Mouse (Mus musculus) naive thymus-derived CD4-positive, alpha-beta T cell, adult 2 months (primary cell): ENCODE measurements at regions not wholly inside any gene's neighbourhood (a gene's known extent, or its start where the extent isn't known, plus 50 kb on each side); places are given as distances from the start of the nearest gene placed in this dataset.
A peak's percentile ranks its signal among the peaks of the same experiment; 100 is the strongest.

Experiments used
- DNase-seq: peaks from one replicate; pipeline ENCODE4 v3.0.0-alpha.2; 2011; ENCODE audit warnings: low read depth

DNA sequence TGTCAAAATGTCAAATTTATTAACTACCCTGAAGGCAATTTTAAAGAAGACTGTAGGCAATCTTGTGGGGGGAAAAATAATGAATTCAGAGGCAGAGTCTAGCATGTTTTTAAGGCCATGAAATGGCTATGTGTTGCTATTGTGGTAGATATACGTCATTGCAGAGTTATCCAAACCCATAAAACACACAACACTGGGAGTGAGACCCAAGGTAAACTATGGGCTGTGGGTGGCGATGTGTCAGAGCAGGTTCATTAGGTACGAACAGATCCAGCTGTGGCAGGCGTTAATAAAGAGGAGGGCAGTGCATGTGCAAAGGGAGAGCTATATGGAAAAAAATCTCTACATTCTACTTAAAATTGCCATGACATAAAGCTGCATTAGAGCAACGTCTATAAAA lies 189.4 kb upstream of the Btg1 start:
- no peak for DNase-seq

DNA sequence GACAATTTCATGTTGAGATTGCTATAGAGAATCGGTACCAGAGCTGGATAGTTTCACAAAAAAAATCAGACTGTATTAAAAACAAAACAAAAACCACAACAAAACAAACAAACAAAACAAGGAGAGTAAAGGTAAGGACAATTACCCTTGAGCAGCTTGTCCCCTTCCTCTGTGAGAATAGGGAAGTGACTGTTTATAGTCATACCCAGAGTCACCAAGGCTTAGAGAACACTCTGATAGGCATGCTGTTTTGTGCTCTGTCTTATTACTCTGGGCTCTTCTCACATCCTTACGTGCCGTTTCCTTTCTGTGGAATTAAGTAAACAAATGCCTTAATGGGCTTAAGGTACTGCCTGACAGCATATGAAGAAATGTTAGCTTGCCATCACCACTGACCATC lies 186.7 kb upstream of the Btg1 start:
- no peak for DNase-seq

DNA sequence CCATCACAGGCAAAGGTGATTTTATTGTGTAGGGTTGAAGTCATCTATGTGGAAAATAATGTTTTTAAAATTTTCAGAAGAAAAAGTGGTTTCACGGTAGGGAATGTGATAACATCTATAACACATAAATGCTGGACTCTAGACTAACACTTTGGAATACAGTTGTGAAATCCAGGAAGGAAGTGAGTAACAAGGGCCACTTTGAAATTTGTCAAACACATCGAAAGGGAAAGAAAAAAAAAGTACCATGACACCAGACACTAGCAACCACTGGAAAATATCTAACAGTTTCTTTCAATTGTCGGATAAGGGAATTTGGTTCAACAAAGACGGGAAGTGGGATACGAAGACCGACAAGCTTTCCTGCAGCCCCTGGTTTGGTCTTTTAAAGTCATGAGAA lies 181.7 kb upstream of the Btg1 start:
- DNase-seq: no peak

DNA sequence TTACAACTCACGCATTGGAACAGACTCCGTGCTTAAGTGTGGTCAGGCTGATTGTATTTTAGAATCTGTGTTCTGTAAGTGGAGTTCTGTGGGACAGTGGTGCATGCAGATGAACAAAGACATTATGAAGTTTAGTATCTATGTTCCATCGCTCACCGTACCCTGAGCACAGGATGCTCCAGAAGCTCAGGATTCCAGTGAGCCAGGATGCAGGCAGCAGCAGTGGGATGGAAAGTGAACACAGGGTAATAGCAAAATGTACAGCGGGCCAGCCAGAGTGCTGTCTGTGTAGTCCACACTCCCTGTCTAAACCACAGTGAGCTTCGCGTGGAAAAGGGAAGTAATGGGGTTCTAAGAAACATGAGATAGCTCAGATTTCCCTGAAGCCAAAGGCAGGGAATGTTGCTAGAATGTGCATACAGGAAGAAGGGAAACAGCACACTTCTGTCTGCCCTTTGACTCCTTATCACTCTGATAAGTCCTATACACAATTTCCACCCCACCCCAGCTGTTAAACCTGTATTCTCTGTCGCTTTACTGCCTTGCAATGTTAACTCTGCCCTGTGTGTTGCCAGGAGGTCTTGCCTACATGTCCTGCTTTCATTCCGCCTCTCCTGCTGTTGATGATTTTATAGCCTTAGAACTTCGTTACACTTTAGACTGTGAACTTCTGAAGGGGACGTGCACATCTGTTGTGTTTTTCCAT lies 178.3 kb upstream of the Btg1 start:
- DNase-seq: no peak

DNA sequence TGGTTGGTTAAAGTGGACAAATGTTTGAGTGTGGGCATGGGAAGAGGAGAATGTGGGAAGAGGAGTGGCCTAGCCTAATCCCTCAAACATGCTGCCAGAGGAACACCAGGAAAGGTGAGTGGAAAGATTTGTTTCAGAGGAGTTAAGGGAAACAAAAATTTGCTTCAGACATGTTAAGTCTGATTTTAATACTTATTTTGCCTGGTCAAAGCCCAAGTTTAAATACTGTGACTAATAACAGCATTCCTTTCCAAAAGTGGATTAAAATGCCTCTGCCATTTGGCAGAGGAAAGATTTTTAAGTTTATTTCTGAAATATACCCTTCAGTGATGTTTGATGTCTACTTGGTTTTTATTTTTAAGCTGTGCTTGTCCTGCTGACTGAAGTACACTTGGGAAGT lies 174.6 kb upstream of the Btg1 start:
- DNase-seq: no peak

DNA sequence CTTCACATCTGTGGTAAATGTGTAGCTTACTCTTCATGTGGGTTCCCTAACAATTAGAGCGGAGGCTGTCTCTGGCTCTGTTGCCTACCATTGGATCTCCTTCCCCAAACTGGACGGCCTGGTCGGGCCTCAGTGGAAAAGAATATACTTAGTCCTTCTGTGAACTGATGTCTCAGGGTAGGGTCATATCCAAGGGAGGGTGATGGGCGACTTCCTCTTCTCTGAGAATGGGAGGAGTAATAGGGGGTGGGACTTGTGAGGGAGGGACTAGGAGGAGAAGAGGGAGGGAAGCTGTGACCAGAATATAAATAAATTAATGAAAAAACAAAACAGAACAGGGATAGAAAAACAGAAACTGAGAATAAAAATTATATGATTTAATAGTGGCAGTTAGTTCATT lies 166.5 kb upstream of the Btg1 start:
- DNase-seq: no peak

DNA sequence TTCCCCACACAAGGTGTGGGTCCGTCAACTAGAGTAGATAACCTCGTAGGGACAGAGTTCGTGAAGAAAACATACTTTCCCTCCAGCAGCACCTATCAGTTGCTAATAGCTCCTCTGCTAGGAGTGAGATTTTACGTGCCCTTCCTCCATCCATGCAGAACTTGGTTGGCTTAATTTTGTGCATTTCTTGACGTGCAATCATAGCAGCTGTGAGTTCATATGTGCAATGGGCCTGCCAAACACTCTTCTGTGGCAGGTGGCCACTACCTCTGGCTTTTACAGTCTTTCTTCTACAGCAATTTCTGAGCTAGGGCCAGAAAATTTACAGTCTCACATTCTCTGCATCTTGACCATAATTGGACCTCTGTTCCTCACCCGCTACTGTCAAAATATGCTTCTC lies 161.9 kb upstream of the Btg1 start:
- no peak for DNase-seq

DNA sequence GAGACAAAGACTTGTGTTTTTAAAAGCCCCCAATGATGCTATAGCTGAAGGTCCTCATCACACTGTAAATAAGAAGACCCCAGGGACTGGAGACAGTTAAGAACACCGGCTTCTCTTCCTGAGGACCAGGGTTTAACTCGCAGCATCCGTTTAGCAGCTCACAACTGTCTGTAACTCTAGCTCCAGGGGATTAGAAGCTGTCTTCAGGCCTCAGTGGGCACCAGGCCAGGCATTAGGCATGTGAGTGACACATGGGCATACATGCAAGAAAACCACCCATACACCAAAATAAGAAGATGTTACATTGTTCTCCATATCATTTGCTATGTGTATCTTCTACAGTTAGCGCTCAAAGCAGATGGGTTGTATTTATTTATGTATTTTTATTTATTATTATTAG lies 158.3 kb upstream of the Btg1 start:
- no peak for DNase-seq

DNA sequence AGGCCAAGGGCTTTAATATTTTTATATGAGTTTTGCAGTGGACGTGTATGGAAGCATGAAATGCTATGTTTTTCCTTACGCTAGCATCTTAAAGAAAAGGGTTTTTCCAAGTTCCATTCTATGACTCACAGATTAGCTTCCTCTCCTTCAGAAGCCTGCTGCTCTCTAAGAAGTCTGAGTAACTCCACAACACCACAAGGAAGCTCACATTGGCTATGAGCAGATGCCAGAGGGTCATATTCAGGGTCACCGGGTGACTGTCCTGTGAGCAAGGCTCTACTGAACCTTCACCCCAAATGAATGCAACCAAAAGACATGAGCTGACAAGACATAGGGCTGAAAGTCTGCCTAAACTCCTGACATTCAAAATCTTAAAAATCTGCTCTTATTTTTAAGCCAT lies 157.6 kb upstream of the Btg1 start:
- DNase-seq: no peak

DNA sequence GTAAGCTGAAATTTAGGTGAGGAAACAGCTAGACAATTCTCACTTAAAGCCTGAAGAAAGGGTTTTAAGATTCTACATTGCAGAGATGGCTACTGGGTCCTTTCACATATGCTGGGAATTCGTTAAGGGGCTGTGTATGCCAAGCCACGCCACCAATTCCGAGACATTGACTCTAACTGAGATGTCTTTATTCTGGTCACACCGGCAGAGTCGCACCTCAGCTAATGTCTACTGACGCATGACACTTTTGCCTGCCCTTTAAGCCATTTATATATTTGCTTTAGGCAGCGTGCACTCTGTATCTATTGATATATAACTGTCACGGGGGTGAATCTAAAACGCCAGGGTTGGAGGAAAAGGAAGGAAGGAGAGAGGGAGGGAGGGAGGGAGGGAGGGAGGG lies 156.7 kb upstream of the Btg1 start:
- DNase-seq: no peak

DNA sequence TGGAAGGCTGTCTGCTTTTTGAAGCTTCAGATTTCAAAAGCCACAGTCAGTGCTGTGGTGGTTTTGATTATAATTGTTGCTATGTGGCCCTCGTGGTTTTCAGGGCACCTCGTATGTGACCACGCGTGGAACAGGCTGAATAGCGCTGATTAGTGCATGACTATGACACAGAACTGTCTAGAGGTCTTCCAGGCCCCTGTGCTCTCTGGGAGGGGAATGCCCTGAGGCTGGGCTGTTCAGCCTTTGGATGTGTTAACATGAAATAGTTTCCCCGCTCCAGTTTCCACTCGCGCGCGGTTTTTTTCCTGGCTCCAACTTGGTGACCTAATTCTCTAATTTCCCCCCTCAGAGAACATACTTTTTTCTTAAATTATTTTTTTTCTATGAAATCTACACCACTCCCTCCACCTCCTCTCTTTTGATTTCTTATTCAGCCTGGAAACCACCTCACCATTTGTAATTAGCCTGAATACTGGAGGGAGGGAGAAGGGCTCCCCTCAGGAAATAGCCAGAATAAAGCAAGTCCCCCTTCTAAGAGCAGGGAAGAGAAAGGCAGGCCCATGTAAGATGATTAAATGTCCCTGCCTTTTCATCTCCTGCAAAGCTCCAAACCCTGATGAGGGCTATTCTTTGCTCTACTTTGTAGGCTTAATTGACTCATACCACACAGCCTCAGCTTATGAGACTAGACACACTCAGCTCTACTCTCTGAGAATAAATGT lies 156.0 kb upstream of the Btg1 start:
- DNase-seq: peak; percentile 50

DNA sequence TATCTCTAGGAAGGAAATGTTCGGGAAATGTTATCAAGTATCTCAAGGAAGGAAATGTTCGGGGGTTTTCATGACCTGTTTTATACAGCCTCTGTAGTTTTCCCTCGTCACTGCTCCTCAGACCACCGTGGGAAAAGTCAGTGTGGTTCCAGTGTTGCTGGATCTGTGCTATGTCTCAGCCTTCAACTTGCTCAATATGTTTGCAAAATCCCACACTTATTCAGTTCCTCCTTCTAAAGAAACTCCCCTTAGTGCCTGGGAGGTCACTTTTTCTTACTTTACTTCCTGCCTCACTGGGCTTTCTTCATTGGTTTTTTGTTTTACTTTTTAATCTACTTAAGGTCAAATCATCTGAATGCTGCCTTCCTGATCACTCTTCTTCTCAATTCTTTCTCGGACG lies 150.8 kb upstream of the Btg1 start:
- DNase-seq: peak; percentile 31

DNA sequence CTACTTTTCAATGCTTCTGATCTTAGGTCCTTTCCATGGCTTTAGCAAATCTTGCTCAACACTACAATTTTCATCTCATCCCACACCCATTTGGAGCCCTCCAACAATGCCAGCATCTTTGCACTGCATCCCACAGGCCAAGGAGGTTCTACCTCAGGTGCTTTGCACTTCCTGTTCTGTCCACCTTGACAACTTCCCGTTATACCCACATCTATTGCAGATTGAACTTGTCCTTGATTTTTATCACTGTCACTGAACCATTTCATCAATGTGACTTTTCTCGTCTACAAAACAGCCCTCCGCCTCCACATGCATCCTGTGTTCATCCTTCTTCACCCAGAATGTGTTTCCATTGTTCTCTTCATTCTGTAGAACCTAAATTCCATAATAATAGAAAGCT lies 150.0 kb upstream of the Btg1 start:
- peak; percentile 72 for DNase-seq

DNA sequence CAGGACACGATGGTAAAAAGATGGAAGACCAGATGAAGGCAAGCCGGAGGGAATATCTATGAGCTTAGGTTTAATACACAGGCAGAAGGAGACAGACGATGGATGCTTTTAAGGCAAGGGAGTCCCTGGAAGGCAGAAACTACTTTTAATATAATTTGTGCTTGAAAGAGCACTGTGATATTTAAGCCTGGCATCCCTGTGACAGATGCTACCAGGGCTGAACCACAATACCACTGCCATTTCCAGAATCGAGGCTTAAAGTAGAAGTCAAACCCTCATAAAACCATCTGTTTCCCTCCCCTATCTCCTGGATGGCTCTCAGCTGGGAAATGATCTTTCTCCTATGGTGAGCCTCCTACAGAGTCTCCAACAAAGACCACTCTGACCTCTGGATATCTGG lies 149.1 kb upstream of the Btg1 start:
- no peak for DNase-seq

DNA sequence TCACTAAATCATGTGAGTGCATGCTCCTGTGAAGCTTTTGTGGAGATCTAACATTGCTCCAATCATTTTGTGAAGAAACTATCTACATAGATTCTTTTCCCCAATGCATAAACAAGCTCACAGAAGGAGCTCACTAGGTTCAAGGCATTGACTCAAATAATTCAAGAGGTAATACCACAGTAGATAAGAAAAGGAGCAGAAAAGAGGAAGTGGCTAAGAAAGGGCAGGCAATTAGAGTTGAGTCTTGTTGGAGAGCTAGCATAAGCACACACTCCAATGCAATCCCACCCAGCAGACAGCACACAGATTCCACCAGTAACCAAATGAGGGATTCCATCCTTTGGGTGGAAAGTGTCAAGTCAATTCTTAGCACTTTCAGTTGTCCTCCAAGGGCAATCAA lies 145.3 kb upstream of the Btg1 start:
- peak; percentile 47 for DNase-seq

DNA sequence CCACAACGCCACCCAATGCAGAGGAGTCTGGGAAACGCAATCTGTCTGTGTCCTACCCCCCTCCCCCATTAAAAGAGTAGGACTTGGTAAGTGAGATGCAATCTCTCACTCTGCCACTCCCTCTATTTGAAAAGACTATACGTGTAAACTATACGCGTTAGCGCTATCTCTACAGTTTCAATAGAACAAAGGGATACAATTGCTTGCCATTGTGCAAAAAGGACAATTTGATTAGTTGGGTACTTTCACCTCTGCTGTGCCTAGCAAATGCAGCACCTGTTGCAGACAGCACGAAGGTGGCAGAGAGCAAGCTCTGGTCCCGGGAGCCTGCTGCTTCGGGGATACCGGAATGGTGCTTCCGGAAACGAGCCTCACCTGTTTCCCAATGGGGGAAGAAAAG lies 137.5 kb upstream of the Btg1 start:
- DNase-seq: no peak

DNA sequence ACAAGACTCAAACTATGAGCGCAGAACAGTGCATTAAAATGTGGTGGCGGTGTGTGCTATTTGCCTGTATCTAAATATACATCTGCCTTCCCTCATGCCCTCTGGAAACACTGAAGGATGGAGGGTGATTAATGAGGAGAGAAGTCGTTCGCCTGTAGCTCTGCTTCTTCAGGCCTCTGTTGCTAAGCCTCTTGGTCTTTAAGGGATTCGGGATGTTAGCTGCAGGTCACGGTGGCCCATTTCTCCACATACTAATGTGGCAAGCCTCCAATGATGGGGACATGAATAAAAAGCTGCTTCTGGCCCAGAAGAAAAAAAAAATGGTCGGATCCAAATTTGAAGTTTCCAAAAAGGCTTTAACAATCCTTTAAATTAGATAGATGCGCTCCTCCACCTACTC lies 137.0 kb upstream of the Btg1 start:
- DNase-seq: no peak

DNA sequence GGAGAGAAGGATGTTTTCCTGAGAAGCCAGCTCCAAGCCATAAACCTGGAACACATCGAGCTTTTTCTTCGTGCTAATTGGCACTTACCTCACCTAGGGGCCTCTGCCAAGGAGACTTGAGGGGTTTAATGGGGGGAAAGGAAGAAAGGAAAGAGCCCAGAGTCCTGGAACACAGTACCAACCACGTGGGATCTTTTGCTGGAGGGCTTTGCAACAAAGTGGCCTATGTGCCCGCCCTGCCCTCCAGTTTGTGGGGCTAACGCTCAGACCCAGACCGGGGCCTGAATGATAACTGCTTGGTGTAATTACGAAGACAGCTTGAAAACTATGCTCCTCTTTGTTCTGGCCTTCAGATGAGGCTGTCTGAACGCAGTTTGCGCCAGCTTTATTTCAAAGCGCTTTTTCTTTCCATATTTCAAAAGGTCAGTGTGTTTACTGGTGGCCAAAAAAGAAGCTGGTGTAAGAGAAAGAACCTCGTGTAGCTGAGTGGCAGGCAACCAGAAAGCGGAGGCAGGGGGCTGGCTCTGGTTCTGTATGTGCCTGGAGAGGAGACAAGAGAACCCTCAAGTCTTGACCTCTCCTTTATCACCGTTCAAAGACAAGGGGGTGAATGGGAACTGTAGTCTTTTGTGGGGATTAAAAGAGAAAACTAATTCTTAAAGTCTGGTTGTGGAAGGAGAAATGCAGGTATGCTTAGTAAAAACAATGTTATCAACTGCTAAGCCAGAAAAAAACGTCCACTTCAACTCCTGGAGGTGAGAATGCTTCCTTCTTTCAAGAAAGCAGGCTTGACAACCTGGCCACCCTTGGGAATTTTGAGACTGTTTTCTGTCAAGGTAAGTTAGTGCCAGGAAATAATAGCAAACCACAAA lies 136.1 kb upstream of the Btg1 start:
- no peak for DNase-seq

DNA sequence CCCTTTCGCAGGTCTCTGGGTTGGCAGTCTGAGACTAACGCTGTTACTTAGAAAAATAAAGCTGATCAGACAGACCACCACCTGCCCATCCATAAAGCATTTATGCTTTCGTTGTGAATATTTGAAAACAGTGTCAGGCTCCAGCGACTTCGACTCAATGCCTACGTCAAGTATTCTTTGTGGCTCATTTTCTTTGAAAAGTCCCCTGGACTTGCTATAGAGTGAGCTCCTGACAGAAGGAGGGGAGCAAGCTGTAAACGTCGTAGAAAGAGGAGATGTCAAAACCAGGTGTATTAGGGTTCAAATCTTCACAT lies 135.5 kb upstream of the Btg1 start:
- peak; percentile 49 for DNase-seq

DNA sequence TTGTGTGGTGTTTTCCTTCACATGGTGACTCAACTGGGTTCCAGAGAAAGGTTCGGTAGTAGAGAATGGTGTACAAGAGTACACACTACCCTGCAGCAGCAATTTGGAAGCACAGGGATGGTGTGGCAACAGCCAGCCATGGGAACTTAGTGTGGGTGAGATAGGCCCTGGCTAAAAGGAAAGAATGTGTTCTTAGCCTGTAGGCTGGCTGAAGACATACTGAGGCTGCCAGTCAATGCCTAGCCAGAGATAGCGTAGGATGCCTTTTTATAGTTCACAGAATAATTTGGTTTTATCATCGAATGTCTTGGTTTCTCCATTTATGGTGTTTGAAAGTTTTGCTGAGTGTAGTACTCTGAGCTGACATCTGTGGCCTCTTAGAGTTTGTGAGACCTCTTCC lies 130.1 kb upstream of the Btg1 start:
- no peak for DNase-seq

DNA sequence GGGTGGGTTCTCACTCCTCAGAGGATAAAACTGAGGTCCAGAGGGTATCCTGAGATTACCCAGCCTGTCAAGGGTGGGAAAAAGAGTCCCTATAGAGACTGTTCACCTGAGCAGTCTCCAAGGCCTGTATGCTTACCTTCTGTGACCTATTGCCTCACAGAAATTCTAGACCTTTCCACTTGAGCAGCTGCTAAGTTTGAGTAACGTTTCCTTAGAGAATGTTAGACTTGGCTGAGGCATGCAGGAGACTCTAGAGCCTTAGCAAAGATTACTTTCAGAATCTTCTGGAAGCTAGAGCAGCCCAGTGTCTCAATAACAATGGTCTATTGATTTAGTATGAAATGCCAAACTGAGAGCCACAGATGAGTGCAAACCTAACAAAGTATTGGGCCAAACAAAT lies 123.1 kb upstream of the Btg1 start:
- DNase-seq: no peak

DNA sequence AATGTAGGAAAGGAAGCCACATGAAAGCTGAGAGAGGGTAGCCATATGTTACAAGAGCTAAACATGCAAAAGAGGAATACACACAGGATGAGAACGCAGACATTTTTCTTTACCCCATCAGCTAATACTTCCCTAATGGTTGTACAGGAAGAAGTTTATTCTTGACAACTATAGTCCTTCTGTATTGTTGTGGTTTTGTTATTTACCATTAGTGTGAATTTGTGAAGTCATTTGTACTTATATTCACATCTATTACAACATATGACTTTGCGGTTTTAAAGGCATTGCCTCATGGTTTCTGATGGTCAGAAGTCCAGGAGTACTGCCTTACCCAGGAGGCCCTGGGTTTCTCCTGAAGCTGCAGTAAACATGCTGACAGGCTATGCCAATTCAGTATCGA lies 120.1 kb upstream of the Btg1 start:
- DNase-seq: no peak

DNA sequence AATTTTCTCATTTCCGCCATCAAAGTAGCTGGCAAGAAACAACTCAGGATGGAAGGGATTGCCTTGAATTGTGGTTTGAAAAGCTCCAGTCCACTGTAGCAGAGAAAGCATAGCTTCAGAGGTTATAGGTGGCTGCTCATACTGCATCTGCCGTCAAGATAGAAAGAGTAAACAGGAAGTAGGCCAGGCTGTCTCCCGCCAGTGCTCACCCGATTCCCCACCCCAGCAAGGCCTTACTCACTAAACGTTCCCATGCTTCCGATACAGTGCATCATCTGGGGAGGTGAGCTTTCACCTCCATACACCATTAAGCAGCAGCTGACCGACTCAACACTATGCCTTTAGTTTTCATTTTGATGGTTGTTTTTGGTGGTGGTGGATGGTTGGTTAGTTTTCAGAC lies 119.3 kb upstream of the Btg1 start:
- DNase-seq: peak; percentile 42
